Mouse (Mus musculus): ENCODE measurements around the gene Golga5.

GRCm38 (mm10) chr12:102468894-102469764 is at the start of gene Golga5:
- no peak for TF ChIP-seq CTCF (IDR thresholded peaks at IDR 0.05; ENCODE audit: borderline replicate concordance, extremely low read depth, insufficient read depth, insufficient read length)
- TF ChIP-seq POLR2A (IDR thresholded peaks at IDR 0.05; ENCODE audit: borderline replicate concordance, extremely low read depth, insufficient read depth, insufficient read length, poor library complexity, severe bottlenecking): peak; percentile 66
